Mouse (Mus musculus): ENCODE measurements around the gene Sec22b.

Gene Sec22b

DNA sequence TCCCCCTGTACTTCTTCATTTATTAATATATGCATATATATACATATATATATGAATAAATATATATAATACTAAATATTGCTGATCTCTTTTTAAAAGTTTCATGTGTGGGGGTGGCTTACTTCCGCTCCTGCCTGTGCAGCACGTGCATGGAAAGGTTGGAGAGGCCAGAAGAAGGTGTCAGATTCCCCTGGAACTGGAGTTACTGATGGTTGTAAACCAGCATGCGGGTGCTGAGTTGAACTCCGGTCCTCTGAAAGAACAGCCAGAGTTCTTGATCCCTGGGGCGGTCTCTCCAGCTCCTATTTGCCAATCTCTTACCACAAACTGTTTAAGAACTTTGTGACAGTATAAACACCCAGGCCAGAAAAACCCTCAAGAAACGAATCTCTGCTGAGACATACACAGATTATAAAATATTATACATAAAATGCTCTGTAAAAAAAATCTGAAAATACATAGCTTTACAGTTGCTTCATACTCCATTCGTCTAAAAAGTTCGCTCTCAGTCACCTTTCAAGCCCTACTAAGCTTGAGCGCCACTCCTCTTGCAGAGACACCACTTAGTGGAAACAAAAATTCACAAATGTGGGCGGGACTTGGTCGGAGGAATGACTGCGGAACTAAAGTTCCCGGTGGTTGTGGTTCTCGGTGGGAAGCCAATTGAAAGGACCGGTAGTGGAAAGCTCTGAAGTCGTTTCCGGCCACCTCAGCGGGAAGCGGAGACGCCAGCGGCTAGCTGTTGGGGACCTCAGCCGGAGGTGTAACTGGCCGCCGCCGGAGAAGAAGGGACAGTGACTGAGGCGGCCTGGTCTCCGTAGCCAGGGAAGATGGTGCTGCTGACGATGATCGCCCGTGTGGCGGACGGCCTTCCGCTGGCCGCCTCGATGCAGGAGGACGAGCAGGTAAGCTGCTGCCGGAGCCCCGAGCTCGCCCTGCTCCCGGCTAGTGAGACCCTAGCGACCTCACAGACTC, at the start of gene Sec22b:
TSS of gene Sec22b (plus strand) at position 675 of the 975 bp plus-strand sequence.
- DNase-seq (ENCODE audit: low spot score) = peak; percentile 85

DNA sequence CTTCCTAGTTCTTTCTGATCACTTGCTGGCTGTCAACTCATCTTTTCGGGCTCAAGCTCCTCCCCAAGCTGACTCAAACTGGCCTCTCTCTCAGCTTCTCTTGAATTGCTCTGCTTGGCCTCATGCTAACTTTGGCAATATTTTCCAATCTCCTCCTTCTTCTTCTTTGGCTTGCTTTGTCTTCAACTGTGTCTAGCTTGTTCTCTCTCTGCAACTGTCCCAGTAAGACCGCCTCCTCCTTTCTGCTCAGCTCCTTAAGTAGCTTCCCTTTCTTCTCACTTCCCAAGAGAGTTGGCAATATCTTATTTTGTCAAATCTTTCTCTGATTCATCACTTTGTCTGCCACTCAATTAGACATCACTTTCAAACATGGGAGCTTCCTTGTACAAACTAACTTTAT, 49.2 kb upstream of the Sec22b start:
- no peak for DNase-seq (ENCODE audit: low spot score)

- no peak for DNase-seq (ENCODE audit: low spot score)
Measured at GRCm38 (mm10) chr3:97854575-97855384, 46.2 kb upstream of the Sec22b start.

DNA sequence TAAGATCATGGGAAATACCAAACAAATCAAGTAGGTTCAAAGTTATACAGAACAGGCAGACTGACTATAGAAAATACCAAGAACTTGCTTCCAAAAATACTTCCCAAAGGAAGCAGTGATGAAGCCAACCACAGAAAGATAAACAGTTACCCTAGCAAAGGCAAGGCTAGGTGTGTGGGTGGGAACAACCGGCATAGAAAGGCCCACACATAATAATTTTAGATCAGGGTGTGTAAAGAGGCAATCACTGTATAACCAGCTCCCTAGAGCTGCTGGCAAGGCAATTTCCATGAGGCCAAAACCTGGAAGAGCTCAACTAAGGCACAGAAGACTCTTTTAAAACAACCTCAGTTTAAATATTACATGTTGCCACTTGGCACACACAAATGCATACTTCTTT, 41.6 kb upstream of the Sec22b start:
- no peak for DNase-seq (ENCODE audit: low spot score)

DNA sequence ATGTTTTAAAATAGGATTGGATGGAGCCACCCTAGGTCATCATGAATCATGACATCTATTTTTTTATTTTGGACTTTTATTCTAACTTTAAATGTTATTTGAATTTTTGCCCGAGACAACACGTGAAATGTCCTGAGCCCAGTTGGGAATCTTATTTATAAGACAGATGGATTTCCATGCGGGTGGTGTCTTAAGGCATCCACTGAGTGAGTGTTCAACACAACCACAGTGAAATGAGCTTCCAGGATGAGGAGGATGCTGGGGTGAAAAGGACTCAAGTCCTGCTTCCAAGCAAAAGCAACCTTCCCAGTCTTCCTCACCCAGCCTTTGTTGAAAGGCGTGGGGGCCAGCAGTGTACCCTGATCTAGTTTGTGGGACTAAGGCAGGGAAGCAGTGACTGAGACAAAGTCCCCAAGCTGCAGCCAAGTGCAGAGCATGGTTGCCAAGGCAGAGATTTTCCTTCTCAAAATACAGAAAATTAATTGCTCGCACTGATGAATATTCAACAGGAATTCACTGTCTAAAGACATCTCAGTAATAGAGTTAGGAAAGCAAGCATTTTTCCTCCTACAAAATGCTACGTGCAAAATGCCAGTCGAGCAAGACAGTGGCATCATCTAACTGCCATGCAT, 40.1 kb upstream of the Sec22b start:
- no peak for DNase-seq (ENCODE audit: low spot score)

DNA sequence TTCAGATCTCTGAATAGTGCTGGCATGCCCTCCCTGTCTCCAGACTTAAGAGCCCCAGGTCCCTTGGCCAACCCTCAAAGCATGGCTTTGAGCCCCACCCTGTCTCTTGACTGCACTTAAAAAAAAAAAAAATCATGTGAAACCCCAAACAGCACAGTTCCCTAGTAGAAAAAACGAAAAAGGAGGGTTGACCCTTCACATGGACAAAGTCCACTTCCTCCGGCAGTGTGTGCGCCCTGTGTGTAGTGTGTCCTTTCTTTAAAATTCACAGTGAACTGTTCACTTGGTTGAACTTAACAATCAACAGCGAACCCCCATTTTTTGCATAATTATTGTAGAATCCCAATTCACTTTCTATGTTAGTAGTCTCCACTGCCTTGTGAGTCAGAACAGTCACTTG, 34.3 kb upstream of the Sec22b start:
- DNase-seq (ENCODE audit: low spot score) = no peak

DNA sequence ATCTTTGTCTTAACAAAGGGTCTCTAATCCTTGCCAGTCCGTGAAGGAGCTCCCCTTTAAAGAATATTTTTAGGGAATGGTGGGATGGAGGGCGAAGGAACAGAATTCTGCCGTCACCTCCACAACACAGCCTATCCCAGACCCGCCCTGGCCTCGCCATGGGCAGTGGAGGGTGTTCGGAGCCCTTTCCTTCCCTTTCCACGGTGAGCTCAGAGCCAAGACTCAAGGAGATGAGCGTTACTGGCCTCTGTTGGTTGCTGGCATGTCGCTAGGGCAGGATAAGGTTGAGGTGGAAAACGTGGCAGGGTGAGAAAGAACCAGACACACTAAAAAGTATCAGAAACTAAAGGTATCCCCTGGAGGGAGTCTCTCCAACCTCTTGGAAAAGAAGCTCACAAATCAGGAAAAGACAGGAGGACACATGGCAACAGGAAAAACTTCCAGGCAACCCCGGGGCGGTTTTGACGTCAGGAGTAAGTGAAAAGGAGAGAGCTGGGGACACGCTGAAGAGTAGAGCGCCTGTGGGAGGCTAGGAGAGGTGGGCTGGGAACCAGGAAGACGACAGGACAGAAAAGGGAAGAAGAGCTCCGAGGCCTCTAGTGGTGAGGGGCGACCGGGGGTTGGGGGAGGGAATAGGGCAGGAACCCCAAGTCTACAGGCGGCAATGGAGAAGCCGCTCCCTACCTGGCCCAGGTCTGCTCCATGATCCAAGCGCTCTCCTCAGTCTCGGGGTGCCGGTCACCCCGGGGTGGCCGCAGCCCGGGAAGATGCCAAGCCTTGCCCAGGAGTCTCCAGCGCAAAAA, 33.6 kb upstream of the Sec22b start:
- DNase-seq (ENCODE audit: low spot score) = no peak

DNA sequence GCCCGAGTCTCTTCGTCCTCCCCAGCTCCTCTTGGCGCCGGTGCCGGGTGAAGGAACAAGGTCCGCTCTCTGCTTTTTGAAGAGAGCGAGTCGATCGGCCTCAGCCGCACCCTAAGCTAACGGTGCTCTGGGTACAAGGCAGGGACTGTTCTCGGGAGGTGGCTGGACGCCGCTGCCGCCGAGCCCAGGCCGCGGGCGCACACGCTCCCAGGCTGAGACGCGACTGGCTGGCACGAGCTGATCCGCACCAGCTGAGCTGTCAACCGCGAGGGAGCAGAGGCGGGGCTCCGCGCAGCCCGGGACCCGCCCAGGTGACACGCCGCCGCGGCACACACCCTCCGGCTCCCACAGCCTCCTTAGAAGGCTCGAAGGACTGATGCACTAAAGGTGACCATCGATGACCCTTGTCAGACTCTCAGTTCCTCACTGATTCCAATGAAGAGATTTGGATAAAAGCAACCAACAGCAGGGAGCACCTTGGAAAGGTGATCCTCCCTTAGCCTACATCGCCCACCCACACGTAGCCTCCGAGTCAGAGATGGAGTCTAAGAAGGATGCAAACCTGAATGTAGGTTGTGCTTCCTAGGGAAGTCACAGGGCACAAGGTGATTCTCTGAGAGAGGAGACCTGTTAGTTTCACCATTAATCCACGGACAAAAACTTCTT, 32.8 kb upstream of the Sec22b start:
- peak; percentile 51 for DNase-seq (ENCODE audit: low spot score)

GRCm38 (mm10) chr3:97868733-97869132, 32.3 kb upstream of the Sec22b start:
- no peak for DNase-seq (ENCODE audit: low spot score)

GRCm38 (mm10) chr3:97869730-97870129, 31.3 kb upstream of the Sec22b start:
- no peak for DNase-seq (ENCODE audit: low spot score)

- no peak for DNase-seq (ENCODE audit: low spot score)
Measured at GRCm38 (mm10) chr3:97874777-97875176, 26.2 kb upstream of the Sec22b start.

DNA sequence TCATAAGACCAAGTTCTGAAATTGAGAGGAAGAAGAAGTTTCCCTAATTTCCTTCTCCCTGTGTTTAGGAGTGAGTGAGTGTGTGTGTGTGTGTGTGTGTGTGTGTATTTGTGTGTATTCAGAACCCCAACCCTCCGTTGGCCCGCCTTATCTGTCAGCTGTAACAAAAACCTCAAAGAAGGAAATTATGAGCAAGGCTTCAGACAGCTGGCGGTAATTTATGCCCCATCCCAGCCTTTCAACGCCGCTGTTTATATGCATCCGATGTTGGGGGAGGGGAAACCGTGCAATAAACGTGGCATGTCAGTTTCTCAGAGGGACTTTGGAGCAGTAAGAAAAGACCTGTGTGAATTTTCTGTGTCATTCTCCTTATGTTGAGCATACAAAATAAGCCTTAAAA, 24.7 kb upstream of the Sec22b start:
- DNase-seq (ENCODE audit: low spot score) = no peak

GRCm38 (mm10) chr3:97879222-97879621, 21.8 kb upstream of the Sec22b start:
- peak; percentile 91 for DNase-seq (ENCODE audit: low spot score)

DNA sequence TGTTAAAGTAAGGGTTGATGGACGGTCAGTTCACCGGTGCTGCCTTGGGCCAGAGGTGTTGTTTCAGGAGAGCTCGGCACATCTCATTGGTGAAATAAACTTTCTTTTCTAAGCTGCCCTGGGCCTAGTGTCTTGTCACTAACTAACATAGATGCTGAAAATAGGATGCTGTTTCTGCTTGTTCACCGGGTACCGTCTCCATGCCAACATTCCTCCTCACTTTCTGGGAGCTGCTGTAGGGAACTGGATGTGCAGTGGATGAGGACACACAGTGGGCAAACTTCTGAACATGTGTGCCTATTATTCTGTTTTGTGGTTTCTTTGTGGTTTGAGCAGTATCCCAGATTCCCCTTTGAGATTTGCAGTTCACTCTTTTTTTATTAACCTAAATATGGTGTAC, 19.4 kb upstream of the Sec22b start:
- no peak for DNase-seq (ENCODE audit: low spot score)

DNA sequence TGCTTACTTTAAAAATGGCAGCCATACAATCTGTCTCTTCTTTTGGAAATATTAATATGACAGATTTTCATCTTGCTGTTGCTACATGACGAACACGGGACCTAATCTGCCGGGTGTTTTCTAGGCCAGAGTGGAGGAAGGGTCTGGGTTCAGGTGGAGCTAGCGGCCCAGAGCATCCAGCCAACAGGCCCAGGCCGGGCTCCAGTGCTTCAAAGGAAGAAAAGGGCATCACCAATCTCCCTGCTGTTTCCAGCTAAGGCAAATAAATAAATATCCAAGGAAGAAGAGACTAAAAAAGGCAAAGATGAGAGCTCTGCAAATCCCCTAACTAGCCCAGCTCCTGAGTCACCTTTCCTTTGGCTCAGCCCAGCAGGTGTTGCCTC, 13.2 kb upstream of the Sec22b start:
- DNase-seq (ENCODE audit: low spot score) = no peak

DNA sequence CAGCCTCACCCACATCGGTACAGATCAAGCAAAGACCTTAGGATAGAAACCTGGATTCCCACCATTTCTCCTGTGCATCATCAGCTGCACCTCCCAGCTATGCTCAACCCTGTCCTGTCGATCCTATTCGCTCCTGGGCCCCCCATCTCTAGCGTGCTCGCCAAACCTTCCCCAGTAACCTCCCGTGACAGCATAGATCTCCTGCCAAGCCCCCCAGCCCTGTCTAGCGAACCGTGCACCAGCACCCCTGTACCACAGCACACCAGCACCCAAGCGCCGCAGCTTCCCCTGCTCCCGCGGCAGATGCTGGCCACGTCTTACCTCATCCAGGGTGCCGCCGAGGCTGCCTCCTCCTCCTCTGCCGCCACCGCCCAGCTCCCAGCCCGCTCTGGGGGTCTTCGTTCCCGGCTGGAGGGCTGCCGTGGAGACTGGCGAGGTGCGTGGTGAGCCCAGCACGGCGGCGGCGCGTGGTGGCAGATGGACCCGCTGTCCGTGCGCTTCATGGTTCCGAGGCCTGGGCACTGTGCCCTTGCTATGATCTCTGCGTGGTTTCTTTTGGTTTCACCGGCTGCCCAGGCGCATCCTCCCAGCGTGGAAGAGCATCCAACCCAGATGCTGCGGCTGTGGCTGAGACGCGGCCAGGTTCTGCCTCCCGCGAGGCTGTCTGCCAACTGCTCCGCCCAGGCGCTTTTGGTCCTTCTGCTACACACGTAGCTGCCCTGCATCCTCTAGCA, 12.7 kb upstream of the Sec22b start, which contains the start of gene Pde4dip:
TSS of gene Pde4dip (minus strand) at position 540 of the 734 bp plus-strand sequence.
- DNase-seq (ENCODE audit: low spot score) = peak; percentile 49

GRCm38 (mm10) chr3:97890205-97890604, 10.8 kb upstream of the Sec22b start:
- DNase-seq (ENCODE audit: low spot score) = no peak

DNA sequence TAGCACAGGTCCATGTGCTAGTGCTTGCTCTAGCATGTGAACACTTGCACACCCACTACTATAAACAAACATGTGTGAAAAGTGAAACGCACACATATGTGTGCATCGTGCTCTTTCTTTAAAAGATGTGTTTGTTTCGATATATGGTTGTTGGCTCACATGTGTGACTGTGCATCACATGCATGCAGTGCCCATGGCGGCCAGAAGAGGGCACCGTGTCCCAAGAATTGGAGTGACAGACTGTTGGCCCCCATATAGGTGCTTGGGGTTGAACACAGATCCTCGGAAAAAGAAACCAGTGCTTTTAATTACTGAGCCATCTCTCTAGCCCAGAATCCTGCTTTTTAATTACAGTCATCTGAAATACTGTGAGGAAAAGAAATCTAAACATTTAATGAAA, 6.3 kb upstream of the Sec22b start:
- DNase-seq (ENCODE audit: low spot score) = peak; percentile 69

- no peak for DNase-seq (ENCODE audit: low spot score)
Measured at GRCm38 (mm10) chr3:97898381-97898780, 2.6 kb upstream of the Sec22b start.

DNA sequence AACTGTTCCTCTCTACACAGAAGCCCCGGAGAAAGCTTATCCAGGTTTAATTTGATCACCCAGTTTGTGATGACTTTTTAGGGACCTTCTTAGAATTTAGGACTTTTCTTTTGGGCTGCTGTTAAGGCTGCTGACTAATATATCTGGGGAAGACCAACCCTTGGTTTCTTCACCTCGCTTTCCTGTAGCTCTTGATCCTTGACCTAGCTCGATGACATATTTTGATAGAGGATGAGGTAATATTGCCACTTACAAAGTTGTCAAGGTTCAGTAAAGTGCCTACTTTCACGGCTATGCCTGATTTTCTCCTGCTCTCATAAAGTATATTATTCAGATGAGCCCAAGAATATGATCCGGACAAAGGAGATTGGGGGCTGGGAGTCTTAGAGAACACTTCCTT, 596 bp downstream of the Sec22b start:
- no peak for DNase-seq (ENCODE audit: low spot score)

Measured in testis, postnatal 10 days (tissue).